Mouse (Mus musculus) heart, postnatal 0 days (tissue): ENCODE data around the gene Gse1. TPM values are rescaled to one million over a fixed set of nuclear protein-coding genes. Genes with fewer than 3 reads are reported as not detected.

ENCODE experiments used
- ATAC-seq: fragments of 200-750 bp; cut with Nextera tagmentation; 2 replicates; pipeline ENCODE4 v1.8.0; 2017; ENCODE audit warnings: low read depth, moderate number of reproducible peaks, moderate library complexity; ENCODE audit not compliant: insufficient read depth
- DNase-seq: peaks from one replicate; pipeline ENCODE4 v3.0.0-alpha.2; 2016; ENCODE audit warnings: low spot score
- H3K27ac ChIP-seq: fragments of 300-500 bp; sonication (generic); 2 replicates; pipeline ENCODE4 v1.5.1; 2014; ENCODE audit warnings: low read depth, mild to moderate bottlenecking
- H3K27me3 ChIP-seq: fragments of 300-500 bp; sonication (generic); 2 replicates; pipeline ENCODE4 v1.6.1; 2014; ENCODE audit warnings: low read length, mixed read lengths; ENCODE audit not compliant: control insufficient read depth, insufficient read depth
- H3K36me3 ChIP-seq: fragments of 300-500 bp; sonication (generic); replicated peaks from 2 replicates; pipeline ENCODE4 v1.6.1; 2014; ENCODE audit warnings: low read length, mixed read lengths; ENCODE audit not compliant: control insufficient read depth, insufficient read depth
- H3K4me1 ChIP-seq: fragments of 300-500 bp; sonication (generic); 2 replicates; pipeline ENCODE4 v1.6.1; 2014; ENCODE audit warnings: antibody characterized with exemption; ENCODE audit not compliant: control insufficient read depth, insufficient read depth
- H3K4me2 ChIP-seq: fragments of 300-500 bp; sonication (generic); 2 replicates; pipeline ENCODE4 v1.6.1; 2014; ENCODE audit warnings: low read depth, mild to moderate bottlenecking, low read length, moderate library complexity
- H3K4me3 ChIP-seq: fragments of 300-500 bp; sonication (generic); 2 replicates; pipeline ENCODE4 v1.5.1; 2014; ENCODE audit warnings: low read depth, low read length
- H3K9ac ChIP-seq: fragments of 300-500 bp; sonication (generic); replicated peaks from 2 replicates; pipeline ENCODE4 v1.6.1; 2014; ENCODE audit warnings: low read depth, low read length, mixed read lengths
- H3K9me3 ChIP-seq: fragments of 300-500 bp; sonication (generic); replicated peaks from 2 replicates; pipeline ENCODE4 v1.6.1; 2016; ENCODE audit warnings: low read length; ENCODE audit not compliant: control insufficient read depth
- CTCF ChIP-seq: IDR thresholded peaks from 2 replicates; pipeline ENCODE4 v1.5.1; 2016; ENCODE audit warnings: antibody characterized with exemption, control low read depth, low read depth
- EP300 ChIP-seq: IDR thresholded peaks from 2 replicates; pipeline ENCODE4 v1.6.1; 2016; ENCODE audit warnings: antibody characterized with exemption, low read depth
- WGBS: fragments of 180-500 bp; shearing (Covaris S2); extraction: QIAGEN DNeasy Blood & Tissue Kit; methylation state at CpG from one replicate; pipeline ENCODE4 v1.1.7; 2014; 5-methylcytosine and 5-hydroxymethylcytosine counted together
- polyA plus RNA-seq: library from polyadenylated mRNA; unstranded; fragments of >200 nt; fragmentation: Nextera tagmentation; extraction: Ambion mirVana; gene quantifications from 2 replicates; pipeline ENCODE4 v1.2.1, GENCODE M21; 2015
- total RNA-seq: library from RNA; depleted of rRNA; stranded (reverse); fragments of >200 nt; gene quantifications from 2 replicates; pipeline ENCODE4 v1.2.3, GENCODE M21; 2014; ENCODE audit warnings: low replicate concordance

Gene Gse1
- total and polyA plus RNA-seq, 2 experiments from 2014 or later: 5.4 to 18.7 TPM

GRCm38 (mm10) chr8:120441637-120442036 lies 213.4 kb downstream of the Gse1 start:
- Histone ChIP-seq H3K4me2 (no peak overlapping the region), H3K27ac (no peak overlapping the region), H3K4me1 (peaks cover 20% of the 10 kb centered on the region), H3K9ac (no peak overlapping the region), H3K36me3 (no peaks in the 10 kb centered on the region), H3K9me3 (no peaks in the 10 kb centered on the region), H3K4me3 (no peak overlapping the region), H3K27me3 (no peaks in the 10 kb centered on the region)
- DNase-seq: no peak
- TF ChIP-seq EP300: no peak
- TF ChIP-seq CTCF: no peak
- WGBS: 62% methylated on average over 6 of the region's 6 CpGs
- ATAC-seq: no peak; the same call in 1 of the 2 replicates

GRCm38 (mm10) chr8:120442306-120443003 lies 214.2 kb downstream of the Gse1 start:
- H3K27me3 ChIP-seq: no peaks in the 10 kb centered on the region
- DNase-seq: no peak
- 0 out of 2 replicates have a peak, but pooled peaks have one; percentile 21 for ATAC-seq
- TF ChIP-seq CTCF: no peak
- no peak for TF ChIP-seq EP300
- H3K36me3 ChIP-seq: no peaks in the 10 kb centered on the region
- H3K4me2 ChIP-seq: no peak overlapping the region
- H3K9ac ChIP-seq: no peak overlapping the region
- H3K27ac ChIP-seq: no peak overlapping the region
- H3K4me3 ChIP-seq: no peak overlapping the region
- peaks cover 20% of the 10 kb centered on the region for H3K4me1 ChIP-seq
- WGBS: 23% methylated on average over 4 of the region's 4 CpGs
- H3K9me3 ChIP-seq: no peaks in the 10 kb centered on the region

GRCm38 (mm10) chr8:120445249-120445648 lies 217.0 kb downstream of the Gse1 start:
- Histone ChIP-seq H3K4me2 (no peak overlapping the region), H3K36me3 (no peaks in the 10 kb centered on the region), H3K9ac (no peak overlapping the region), H3K27ac (no peak overlapping the region), H3K9me3 (no peaks in the 10 kb centered on the region), H3K27me3 (no peaks in the 10 kb centered on the region), H3K4me3 (no peak overlapping the region), H3K4me1 (peaks cover 25% of the 10 kb centered on the region)
- WGBS: 73% methylated on average over 10 of the region's 10 CpGs
- DNase-seq (no peak), ATAC-seq (no peak)
- TF ChIP-seq EP300: no peak
- TF ChIP-seq CTCF: no peak

- Histone ChIP-seq H3K27me3 (no peaks in the 10 kb centered on the region), H3K4me3 (no peak overlapping the region), H3K9me3 (no peaks in the 10 kb centered on the region), H3K4me2 (no peak overlapping the region), H3K9ac (no peak overlapping the region), H3K36me3 (no peaks in the 10 kb centered on the region), H3K27ac (no peak overlapping the region), H3K4me1 (0 out of 2 replicates have a peak, but pooled peaks cover 5% of the 10 kb centered on the region)
- no peak for ATAC-seq
- WGBS: 90% methylated on average over 6 of the region's 6 CpGs
- no peak for DNase-seq
- no peak for TF ChIP-seq EP300
- TF ChIP-seq CTCF: no peak
These were observed 219.9 kb downstream of the Gse1 start for GRCm38 (mm10) chr8:120448131-120448530.

- TF ChIP-seq EP300: no peak
- no peak for TF ChIP-seq CTCF
- H3K27me3 ChIP-seq: no peaks in the 10 kb centered on the region
- no peak overlapping the region for H3K4me2 ChIP-seq
- H3K9ac ChIP-seq: no peak overlapping the region
- H3K27ac ChIP-seq: no peak overlapping the region
- no peaks in the 10 kb centered on the region for H3K36me3 ChIP-seq
- 0 out of 2 replicates have a peak, but pooled peaks cover 5% of the 10 kb centered on the region for H3K4me1 ChIP-seq
- ATAC-seq (no peak), DNase-seq (no peak)
- 87% methylated on average over 4 of the region's 4 CpGs for WGBS
- no peaks in the 10 kb centered on the region for H3K9me3 ChIP-seq
- no peak overlapping the region for H3K4me3 ChIP-seq
These were observed 220.9 kb downstream of the Gse1 start for GRCm38 (mm10) chr8:120449139-120449538.

- Histone ChIP-seq H3K27me3 (no peaks in the 10 kb centered on the region), H3K4me3 (no peak overlapping the region), H3K9me3 (no peaks in the 10 kb centered on the region), H3K9ac (peak overlapping the region; percentile 23; the same call in 1 of the 2 replicates), H3K27ac (no peak overlapping the region), H3K36me3 (no peaks in the 10 kb centered on the region), H3K4me1 (0 out of 2 replicates have a peak, but pooled peaks cover 5% of the 10 kb centered on the region), H3K4me2 (no peak overlapping the region)
- DNase-seq: no peak
- no peak for ATAC-seq
- 41% methylated on average over 17 of the region's 17 CpGs for WGBS
- TF ChIP-seq CTCF: no peak
- TF ChIP-seq EP300: no peak
These were observed 221.4 kb downstream of the Gse1 start for GRCm38 (mm10) chr8:120449608-120450031.
